Mouse (Mus musculus): ENCODE results near the gene Ipo4.

DNA sequence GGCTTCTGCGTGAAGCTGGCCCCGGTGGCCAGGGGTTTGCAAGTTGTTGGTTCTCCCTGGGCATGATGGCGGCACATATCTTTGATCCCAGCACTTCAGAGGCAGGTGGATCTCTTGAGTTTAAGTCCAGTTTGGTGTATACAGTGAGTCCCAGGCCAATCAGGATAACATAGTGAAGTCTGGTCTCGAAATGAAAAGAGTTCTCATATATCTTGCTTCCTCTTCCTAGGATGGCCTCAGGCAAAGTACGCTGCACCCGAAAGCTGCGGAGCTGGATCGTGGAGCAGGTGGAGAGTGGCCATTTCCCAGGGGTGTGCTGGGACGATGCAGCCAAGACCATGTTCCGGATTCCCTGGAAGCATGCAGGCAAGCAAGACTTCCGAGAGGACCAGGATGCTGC is 30.9 kb downstream of the Ipo4 start:
- TF ChIP-seq ZKSCAN1 (IDR thresholded peaks at IDR 0.05; ENCODE audit: low read depth, low read length) (no peak), EP300 (IDR thresholded peaks at IDR 0.05; ENCODE audit: low read depth in 1 of 2, low read length in 2 of 2) (no peak), ZMIZ1 (IDR thresholded peaks at IDR 0.05; ENCODE audit: low read depth, low read length) (no peak), MAX (IDR thresholded peaks at IDR 0.05; ENCODE audit: low read length) (no peak), CHD2 (IDR thresholded peaks at IDR 0.05; ENCODE audit: low read length) (no peak), ZNF384 (IDR thresholded peaks at IDR 0.05; ENCODE audit: low read depth, low read length) (no peak), GABPA (IDR thresholded peaks at IDR 0.05; ENCODE audit: low read depth, low read length) (no peak), POLR2A (IDR thresholded peaks at IDR 0.05; ENCODE audit: control insufficient read depth in 1 of 2, insufficient read depth in 1 of 2, low read depth in 1 of 2, low read length in 2 of 2, poor library complexity in 1 of 2) (no peak), CTCF (IDR thresholded peaks at IDR 0.05 in 2 of 3, conservative IDR thresholded peaks at IDR 0.05 in 1 of 3; ENCODE audit: control insufficient read depth in 1 of 3, insufficient read depth in 1 of 3, low read depth in 2 of 3, low read length in 3 of 3, poor library complexity in 1 of 3, severe bottlenecking in 1 of 3) (no peak)
